Mouse (Mus musculus) CD4-positive, CD25-positive, alpha-beta regulatory T cell, adult 2 months (primary cell): ENCODE results near the gene Sec31b.

Experiments used
- DNase-seq: peaks from one replicate; pipeline ENCODE4 v3.0.0-alpha.2; 2012; ENCODE audit warnings: low read depth, low spot score

Sec31b gene

GRCm38 (mm10) chr19:44545321-44546041 is at the start of gene Sec31b:
Sec31b (minus strand) TSS chr19:44545864.
- DNase-seq = no peak

- no peak for DNase-seq
Observed at GRCm38 (mm10) chr19:44594180-44594579, 48.5 kb upstream of the Sec31b start.

GRCm38 (mm10) chr19:44591638-44592037 is 46.0 kb upstream of the Sec31b start:
- no peak for DNase-seq

GRCm38 (mm10) chr19:44590992-44591391 is 45.3 kb upstream of the Sec31b start:
- no peak for DNase-seq

GRCm38 (mm10) chr19:44589591-44590223 is 44.0 kb upstream of the Sec31b start:
- DNase-seq = no peak

GRCm38 (mm10) chr19:44588036-44588435 is 42.4 kb upstream of the Sec31b start:
- no peak for DNase-seq

GRCm38 (mm10) chr19:44582638-44583309 is 37.1 kb upstream of the Sec31b start:
- DNase-seq = peak; percentile 91

GRCm38 (mm10) chr19:44582103-44582502 is 36.4 kb upstream of the Sec31b start:
- DNase-seq = no peak

- DNase-seq = peak; percentile 25
Observed at GRCm38 (mm10) chr19:44578038-44578437, 32.4 kb upstream of the Sec31b start.

GRCm38 (mm10) chr19:44576275-44576674 is 30.6 kb upstream of the Sec31b start:
- no peak for DNase-seq

GRCm38 (mm10) chr19:44567763-44568162 is 22.1 kb upstream of the Sec31b start:
- DNase-seq = no peak

- no peak for DNase-seq
Observed at GRCm38 (mm10) chr19:44564006-44564405, 18.3 kb upstream of the Sec31b start.

- peak; percentile 98 for DNase-seq
Observed at GRCm38 (mm10) chr19:44562652-44563206, 17.1 kb upstream of the Sec31b start, which contains the start of gene Hif1an. Hif1an (plus strand) TSS chr19:44562850.

- DNase-seq = peak; percentile 96
Observed at GRCm38 (mm10) chr19:44554861-44555590, 9.4 kb upstream of the Sec31b start, which contains the start of gene Ndufb8. Ndufb8 (minus strand) TSS chr19:44555440.

GRCm38 (mm10) chr19:44554490-44554860 is 8.8 kb upstream of the Sec31b start:
- DNase-seq = no peak

- DNase-seq = no peak
Observed at GRCm38 (mm10) chr19:44553286-44553685, 7.6 kb upstream of the Sec31b start.

- DNase-seq = no peak
Observed at GRCm38 (mm10) chr19:44552731-44553130, 7.1 kb upstream of the Sec31b start, which contains the start of gene Gm20538. Gm20538 (minus strand) TSS chr19:44552831.

- peak; percentile 83 for DNase-seq
Observed at GRCm38 (mm10) chr19:44544775-44545174, 889 bp downstream of the Sec31b start.

GRCm38 (mm10) chr19:44544372-44544771 is 1.3 kb downstream of the Sec31b start:
- no peak for DNase-seq

GRCm38 (mm10) chr19:44542694-44543178 is 2.9 kb downstream of the Sec31b start:
- DNase-seq = no peak

- no peak for DNase-seq
Observed at GRCm38 (mm10) chr19:44537416-44537815, 8.2 kb downstream of the Sec31b start.
